ENCODE assay signal across 9 mouse cellular contexts in the genomic region with DNA sequence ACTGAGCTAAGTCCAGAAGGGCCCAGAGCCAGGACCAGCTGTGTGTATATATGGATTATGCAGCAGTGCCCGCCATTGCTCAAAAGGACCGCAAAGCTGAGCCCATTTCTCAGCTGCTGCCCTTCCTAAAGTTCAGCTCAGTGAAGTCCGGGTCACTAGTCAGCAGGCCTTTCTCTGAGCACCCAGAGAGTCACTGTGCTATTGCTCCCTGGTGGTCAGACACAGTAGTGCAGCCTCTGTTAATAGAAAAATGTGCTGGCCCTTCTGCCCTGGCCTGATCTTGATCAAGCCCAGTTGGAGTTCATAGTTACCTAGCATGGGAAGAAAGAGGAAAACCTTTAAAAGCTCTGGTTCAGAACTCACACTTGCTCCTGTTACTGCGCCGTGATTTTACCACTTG. TPM values are rescaled to one million over a fixed set of nuclear protein-coding genes. Genes with fewer than 3 reads are reported as not detected.
DNase-seq lines count a peak whose midpoint lies in the region; ATAC-seq and TF ChIP-seq lines count a peak whose summit lies in the region.
"Had no signal": no experiment of that assay in that cellular context is flagged by ENCODE, and none has a peak within 500 bp of the region (broad histone marks: within the 10 kb centered on the region; RNA-seq: fewer than 3 reads in every experiment).

No protein-coding gene starts in this region.

- 29% methylated on average over 5 of the region's 5 CpGs for WGBS in midbrain, embryonic 12.5 days
- 28% methylated on average over 5 of the region's 5 CpGs for whole genome bisulfite sequencing in midbrain, embryonic 13.5 days

- no peaks in the 10 kb centered on the region for H3K9me3 ChIP-seq in midbrain, embryonic 12.5 days
- H3K9me3 ChIP-seq in midbrain, embryonic 13.5 days = no peaks in the 10 kb centered on the region
- H3K9me3 ChIP-seq: neural tube, embryonic 13.5 days had no signal

- H3K27ac ChIP-seq in midbrain, embryonic 12.5 days (replicated peaks) = no peak overlapping the region
- H3K27ac ChIP-seq in midbrain, embryonic 13.5 days = no peak overlapping the region
- no peak overlapping the region for H3K27ac ChIP-seq in bone marrow macrophage, adult 2 months (ENCODE audit: insufficient read depth, low read depth, low read length)
- H3K27ac ChIP-seq: neural tube, embryonic 13.5 days had no signal

- TF ChIP-seq CTCF in bone marrow macrophage, adult 2 months (IDR thresholded peaks at IDR 0.05; ENCODE audit: low read depth, low read length) = peak; percentile 50

- no peaks in the 10 kb centered on the region for H3K27me3 ChIP-seq in midbrain, embryonic 12.5 days
- H3K27me3 ChIP-seq in midbrain, embryonic 13.5 days = no peaks in the 10 kb centered on the region
- H3K27me3 ChIP-seq: neural tube, embryonic 13.5 days had no signal

- H3K4me3 ChIP-seq in midbrain, embryonic 12.5 days = no peak overlapping the region
- no peak overlapping the region for H3K4me3 ChIP-seq in midbrain, embryonic 13.5 days (replicated peaks)
- no peak overlapping the region for H3K4me3 ChIP-seq in bone marrow macrophage, adult 2 months (ENCODE audit: insufficient read depth, low read length)
- H3K4me3 ChIP-seq: neural tube, embryonic 13.5 days had no signal

- no peaks in the 10 kb centered on the region for H3K36me3 ChIP-seq in midbrain, embryonic 12.5 days
- H3K36me3 ChIP-seq in midbrain, embryonic 13.5 days = no peaks in the 10 kb centered on the region
- H3K36me3 ChIP-seq: neural tube, embryonic 13.5 days had no signal

- intact Hi-C loops in gastrocnemius, postnatal 36 days (cut with DNase I) = no loop called here

- no peak overlapping the region for H3K9ac ChIP-seq in midbrain, embryonic 12.5 days (replicated peaks)
- no peak overlapping the region for H3K9ac ChIP-seq in midbrain, embryonic 13.5 days (replicated peaks)
- H3K9ac ChIP-seq: neural tube, embryonic 13.5 days had no signal

- ATAC-seq in midbrain, embryonic 12.5 days (ENCODE audit: low FRiP score, low read depth) = 0 out of 2 replicates have a peak, but pooled peaks have one; percentile 19
- ATAC-seq in midbrain, embryonic 13.5 days = no peak
- peak; percentile 76 for ATAC-seq in erythroblast, adult 5-6 weeks (replicated peaks; ENCODE audit: low FRiP score, poor library complexity, severe bottlenecking)

- TF ChIP-seq POLR2A in bone marrow macrophage, adult 2 months (IDR thresholded peaks at IDR 0.05; ENCODE audit: borderline replicate concordance, low read depth, low read length) = no peak

- H3K4me1 ChIP-seq in midbrain, embryonic 12.5 days = no peaks in the 10 kb centered on the region
- H3K4me1 ChIP-seq in midbrain, embryonic 13.5 days (replicated peaks) = no peaks in the 10 kb centered on the region
- H3K4me1 ChIP-seq in bone marrow macrophage, adult 2 months (ENCODE audit: control insufficient read depth, insufficient read depth, low read length) = peaks cover 14% of the 10 kb centered on the region
- H3K4me1 ChIP-seq: neural tube, embryonic 13.5 days had no signal

- no peak overlapping the region for H3K4me2 ChIP-seq in midbrain, embryonic 12.5 days (replicated peaks)
- H3K4me2 ChIP-seq in midbrain, embryonic 13.5 days (replicated peaks) = no peak overlapping the region
- H3K4me2 ChIP-seq: neural tube, embryonic 13.5 days had no signal

- peak; percentile 18 for DNase-seq in gastrocnemius, adult 18-20 months (ENCODE audit: low spot score)
- DNase-seq in gastrocnemius, postnatal 36 days = no peak
- peak; percentile 49 for DNase-seq in lung, postnatal 36 days
- DNase-seq in thymus, postnatal 25 days = peak; percentile 46

RNA-seq across cellular contexts. Expression of a gene that starts 55.7 kb away (rescaled TPM):
- 10 to 100 TPM in 1 of 2 experiments, 1 to 10 TPM in 1; 2.2 to 10.3 TPM for total RNA-seq in gastrocnemius, adult 18-20 months (2021)
- 1 to 10 TPM; 1.2 to 1.7 TPM for total RNA-seq in gastrocnemius, postnatal 36 days (2021)
- polyA plus RNA-seq in midbrain, embryonic 12.5 days (2016; fragmentation: Nextera tagmentation; extraction: Ambion mirVana) = 1.1 and 1.6 TPM in 2 replicates
- 2.8 and 3.2 TPM in 2 replicates for polyA plus RNA-seq in midbrain, embryonic 13.5 days (2015; fragmentation: Nextera tagmentation; extraction: Ambion mirVana)
- not detected in 2 replicates for polyA plus RNA-seq in bone marrow macrophage, adult 2 months (2012; ENCODE audit: insufficient read depth, insufficient read length, missing spikeins)
- not detected in 2 replicates for total RNA-seq in erythroblast, adult 5-6 weeks (2015; ENCODE audit: low replicate concordance)
- total RNA-seq in erythroblast, adult 5-6 weeks (2017; ENCODE audit: low replicate concordance) = not detected in 2 replicates

RNA-seq across cellular contexts. Expression of a gene that starts 55.8 kb away (rescaled TPM):
- total RNA-seq in gastrocnemius, adult 18-20 months (2021) = 1 to 10 TPM; 1.2 to 1.8 TPM
- under 1 TPM; 0.51 to 0.67 TPM for total RNA-seq in gastrocnemius, postnatal 36 days (2021)
- polyA plus RNA-seq in midbrain, embryonic 12.5 days (2016; fragmentation: Nextera tagmentation; extraction: Ambion mirVana) = 1.4 and 1.7 TPM in 2 replicates
- 1.5 and 1.9 TPM in 2 replicates for polyA plus RNA-seq in midbrain, embryonic 13.5 days (2015; fragmentation: Nextera tagmentation; extraction: Ambion mirVana)
- polyA plus RNA-seq in bone marrow macrophage, adult 2 months (2012; ENCODE audit: insufficient read depth, insufficient read length, missing spikeins) = not detected in 2 replicates
- total RNA-seq in erythroblast, adult 5-6 weeks (2015; ENCODE audit: low replicate concordance) = 2.1 TPM in 2 replicates
- 1.7 and 2.4 TPM in 2 replicates for total RNA-seq in erythroblast, adult 5-6 weeks (2017; ENCODE audit: low replicate concordance)

Comparison
In these comparisons a context has a peak if more than half of its experiments do, and no peak if none do; other contexts are left out.
1. DNase-seq: peak in gastrocnemius, adult 18-20 months (single experiment), lung, postnatal 36 days (single experiment) and thymus, postnatal 25 days (single experiment); none in gastrocnemius, postnatal 36 days (0 of 2).